Mouse (Mus musculus): ENCODE results near the gene Rcor2. TPM values are rescaled to one million over a fixed set of nuclear protein-coding genes. Genes with fewer than 3 reads are reported as not detected.

Rcor2 gene
- polyA plus RNA-seq, 1 experiment from 2014 or later, result 30.0 TPM

GRCm38 (mm10) chr19:7267781-7268721 lies 926 bp downstream of the Rcor2 start:
- under 1% methylated on average over 74 of the region's 97 CpGs for WGBS
- H3K36me3 ChIP-seq (ENCODE audit: control insufficient read depth, insufficient read depth, low read length), result peaks cover 24% of the 10 kb centered on the region
- H3K27me3 ChIP-seq (ENCODE audit: control insufficient read depth, insufficient read depth, low read length), result no peaks in the 10 kb centered on the region
- H3K27ac ChIP-seq (replicated peaks; ENCODE audit: low read depth, low read length), result peak overlapping the region; percentile 98
- ATAC-seq (ENCODE audit: insufficient number of reproducible peaks, low FRiP score, low TSS enrichment, low read depth) (peak; percentile 45), DNase-seq (ENCODE audit: low spot score) (peak; percentile 93)
- peak overlapping the region; percentile 94 for H3K4me3 ChIP-seq (ENCODE audit: low read depth, low read length)
- H3K4me2 ChIP-seq (ENCODE audit: low read depth, severe bottlenecking), result peak overlapping the region; percentile 82
- H3K9ac ChIP-seq (ENCODE audit: low read length), result peak overlapping the region; percentile 96
- H3K9me3 ChIP-seq (ENCODE audit: control insufficient read depth, low read length), result no peaks in the 10 kb centered on the region
- H3K4me1 ChIP-seq (ENCODE audit: control insufficient read depth, insufficient read depth, low read length), result peaks cover 46% of the 10 kb centered on the region

GRCm38 (mm10) chr19:7268722-7269090 lies 1.6 kb downstream of the Rcor2 start:
- 0% methylated on average over 29 of the region's 30 CpGs for WGBS
- peak overlapping the region; percentile 82 for H3K4me2 ChIP-seq (ENCODE audit: low read depth, severe bottlenecking)
- peak overlapping the region; percentile 98 for H3K27ac ChIP-seq (replicated peaks; ENCODE audit: low read depth, low read length)
- peak overlapping the region; percentile 94 for H3K4me3 ChIP-seq (ENCODE audit: low read depth, low read length)
- peaks cover 46% of the 10 kb centered on the region for H3K4me1 ChIP-seq (ENCODE audit: control insufficient read depth, insufficient read depth, low read length)
- peak; percentile 11; the same call in 1 of the 2 replicates for ATAC-seq (ENCODE audit: insufficient number of reproducible peaks, low FRiP score, low TSS enrichment, low read depth)
- peak overlapping the region; percentile 96 for H3K9ac ChIP-seq (ENCODE audit: low read length)
- no peaks in the 10 kb centered on the region for H3K9me3 ChIP-seq (ENCODE audit: control insufficient read depth, low read length)
- peak; percentile 96 for DNase-seq (ENCODE audit: low spot score)
- H3K36me3 ChIP-seq (ENCODE audit: control insufficient read depth, insufficient read depth, low read length), result peaks cover 29% of the 10 kb centered on the region
- no peaks in the 10 kb centered on the region for H3K27me3 ChIP-seq (ENCODE audit: control insufficient read depth, insufficient read depth, low read length)

GRCm38 (mm10) chr19:7269290-7270044 lies 2.3 kb downstream of the Rcor2 start:
- no peaks in the 10 kb centered on the region for H3K9me3 ChIP-seq (ENCODE audit: control insufficient read depth, low read length)
- peak overlapping the region; percentile 82 for H3K4me2 ChIP-seq (ENCODE audit: low read depth, severe bottlenecking)
- H3K27ac ChIP-seq (replicated peaks; ENCODE audit: low read depth, low read length), result peak overlapping the region; percentile 15; the same call in 1 of the 2 replicates
- H3K27me3 ChIP-seq (ENCODE audit: control insufficient read depth, insufficient read depth, low read length), result no peaks in the 10 kb centered on the region
- H3K4me1 ChIP-seq (ENCODE audit: control insufficient read depth, insufficient read depth, low read length), result peaks cover 39% of the 10 kb centered on the region
- H3K36me3 ChIP-seq (ENCODE audit: control insufficient read depth, insufficient read depth, low read length), result peaks cover 29% of the 10 kb centered on the region
- peak overlapping the region; percentile 96 for H3K9ac ChIP-seq (ENCODE audit: low read length)
- WGBS, result 1% methylated on average over 11 of the region's 11 CpGs
- H3K4me3 ChIP-seq (ENCODE audit: low read depth, low read length), result peak overlapping the region; percentile 94
- DNase-seq (ENCODE audit: low spot score) (peak; percentile 63), ATAC-seq (ENCODE audit: insufficient number of reproducible peaks, low FRiP score, low TSS enrichment, low read depth) (no peak)

GRCm38 (mm10) chr19:7273486-7273885 lies 6.4 kb downstream of the Rcor2 start:
- no peak for ATAC-seq (ENCODE audit: insufficient number of reproducible peaks, low FRiP score, low TSS enrichment, low read depth)
- peaks cover 41% of the 10 kb centered on the region for H3K36me3 ChIP-seq (ENCODE audit: control insufficient read depth, insufficient read depth, low read length)
- H3K4me2 ChIP-seq (ENCODE audit: low read depth, severe bottlenecking), result no peak overlapping the region
- no peaks in the 10 kb centered on the region for H3K27me3 ChIP-seq (ENCODE audit: control insufficient read depth, insufficient read depth, low read length)
- H3K4me3 ChIP-seq (ENCODE audit: low read depth, low read length), result no peak overlapping the region
- H3K4me1 ChIP-seq (ENCODE audit: control insufficient read depth, insufficient read depth, low read length), result peaks cover 12% of the 10 kb centered on the region
- WGBS, result 90% methylated on average over 4 of the region's 4 CpGs
- no peak overlapping the region for H3K27ac ChIP-seq (replicated peaks; ENCODE audit: low read depth, low read length)
- no peak for DNase-seq (ENCODE audit: low spot score)
- no peak overlapping the region for H3K9ac ChIP-seq (ENCODE audit: low read length)
- no peaks in the 10 kb centered on the region for H3K9me3 ChIP-seq (ENCODE audit: control insufficient read depth, low read length)

- no peak for DNase-seq (ENCODE audit: low spot score)
- no peak overlapping the region; the same call in 1 of the 2 replicates for H3K9ac ChIP-seq (ENCODE audit: low read length)
- ATAC-seq (ENCODE audit: insufficient number of reproducible peaks, low FRiP score, low TSS enrichment, low read depth), result no peak
- no peak overlapping the region for H3K4me2 ChIP-seq (ENCODE audit: low read depth, severe bottlenecking)
- 86% methylated on average over 13 of the region's 13 CpGs for WGBS
- H3K9me3 ChIP-seq (ENCODE audit: control insufficient read depth, low read length), result no peaks in the 10 kb centered on the region
- H3K27ac ChIP-seq (replicated peaks; ENCODE audit: low read depth, low read length), result no peak overlapping the region
- no peaks in the 10 kb centered on the region for H3K27me3 ChIP-seq (ENCODE audit: control insufficient read depth, insufficient read depth, low read length)
- H3K4me1 ChIP-seq (ENCODE audit: control insufficient read depth, insufficient read depth, low read length), result peaks cover 12% of the 10 kb centered on the region
- no peak overlapping the region for H3K4me3 ChIP-seq (ENCODE audit: low read depth, low read length)
- H3K36me3 ChIP-seq (ENCODE audit: control insufficient read depth, insufficient read depth, low read length), result peaks cover 42% of the 10 kb centered on the region
Measured at GRCm38 (mm10) chr19:7274326-7274990, 7.3 kb downstream of the Rcor2 start.

GRCm38 (mm10) chr19:7275131-7275789 lies 8.1 kb downstream of the Rcor2 start:
- Histone ChIP-seq H3K9me3 (ENCODE audit: control insufficient read depth, low read length) (no peaks in the 10 kb centered on the region), H3K27ac (replicated peaks; ENCODE audit: low read depth, low read length) (no peak overlapping the region), H3K4me3 (ENCODE audit: low read depth, low read length) (no peak overlapping the region), H3K4me2 (ENCODE audit: low read depth, severe bottlenecking) (no peak overlapping the region), H3K36me3 (ENCODE audit: control insufficient read depth, insufficient read depth, low read length) (peaks cover 43% of the 10 kb centered on the region), H3K27me3 (ENCODE audit: control insufficient read depth, insufficient read depth, low read length) (no peaks in the 10 kb centered on the region), H3K4me1 (ENCODE audit: control insufficient read depth, insufficient read depth, low read length) (peaks cover 6% of the 10 kb centered on the region), H3K9ac (ENCODE audit: low read length) (no peak overlapping the region)
- no peak for ATAC-seq (ENCODE audit: insufficient number of reproducible peaks, low FRiP score, low TSS enrichment, low read depth)
- WGBS, result 52% methylated on average over 7 of the region's 7 CpGs
- no peak for DNase-seq (ENCODE audit: low spot score)

GRCm38 (mm10) chr19:7276053-7276659 lies 9.0 kb downstream of the Rcor2 start:
- peaks cover 6% of the 10 kb centered on the region for H3K4me1 ChIP-seq (ENCODE audit: control insufficient read depth, insufficient read depth, low read length)
- H3K27me3 ChIP-seq (ENCODE audit: control insufficient read depth, insufficient read depth, low read length), result no peaks in the 10 kb centered on the region
- no peak overlapping the region for H3K4me3 ChIP-seq (ENCODE audit: low read depth, low read length)
- 59% methylated on average over 7 of the region's 7 CpGs for WGBS
- no peak overlapping the region for H3K9ac ChIP-seq (ENCODE audit: low read length)
- ATAC-seq (ENCODE audit: insufficient number of reproducible peaks, low FRiP score, low TSS enrichment, low read depth) (no peak), DNase-seq (ENCODE audit: low spot score) (no peak)
- peaks cover 41% of the 10 kb centered on the region for H3K36me3 ChIP-seq (ENCODE audit: control insufficient read depth, insufficient read depth, low read length)
- H3K9me3 ChIP-seq (ENCODE audit: control insufficient read depth, low read length), result no peaks in the 10 kb centered on the region
- H3K4me2 ChIP-seq (ENCODE audit: low read depth, severe bottlenecking), result no peak overlapping the region
- peak overlapping the region; percentile 43; the same call in 1 of the 2 replicates for H3K27ac ChIP-seq (replicated peaks; ENCODE audit: low read depth, low read length)

All from limb, embryonic 11.5 days (tissue).